Mouse (Mus musculus): Measurements from ENCODE around the gene Sae1. TPM values are rescaled to one million over a fixed set of nuclear protein-coding genes. Genes with fewer than 3 reads are reported as not detected.

The Sae1 gene
- polyA plus RNA-seq, 2 experiments: 55.6 to 89.3 TPM

DNA sequence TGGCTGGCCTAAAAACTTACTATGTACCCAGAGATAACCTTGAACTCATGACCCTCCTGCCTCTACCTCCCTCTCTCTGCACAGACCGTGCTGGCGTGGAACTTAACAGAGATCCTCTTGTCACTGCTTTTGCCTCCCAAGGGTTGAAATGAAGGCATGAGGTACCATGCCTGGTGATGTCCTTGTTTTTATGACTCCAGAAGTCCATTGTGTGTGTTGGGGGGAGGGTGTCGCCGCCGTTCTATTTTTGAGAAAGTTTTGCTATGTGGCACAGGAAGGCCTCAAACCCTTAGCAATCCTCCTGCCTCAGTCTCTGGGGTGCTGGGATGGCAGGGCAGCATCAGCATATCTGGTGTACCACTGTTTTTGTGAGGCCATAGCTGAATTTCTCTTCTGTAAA lies 88.7 kb downstream of the Sae1 start:
- Histone ChIP-seq H3K4me1 (replicated peaks; ENCODE audit: control insufficient read depth in 2 of 2, insufficient read depth in 2 of 2, low read length in 1 of 2) (peaks cover 15 to 25% of the 10 kb centered on the region in 2 experiments), H3K9me3 (ENCODE audit: control insufficient read depth, low read length) (no peaks in the 10 kb centered on the region), H3K36me3 (replicated peaks; ENCODE audit: control insufficient read depth, insufficient read depth, low read depth) (no peaks in the 10 kb centered on the region), H3K4me3 (ENCODE audit: insufficient read depth in 1 of 2, low read depth in 2 of 2, low read length in 2 of 2) (no peak overlapping the region), H3K27me3 (ENCODE audit: control insufficient read depth, insufficient read depth, low read length) (peaks cover 18% of the 10 kb centered on the region), H3K4me2 (ENCODE audit: low read depth) (no peak overlapping the region), H3K27ac (no peak overlapping the region), H3K9ac (replicated peaks) (no peak overlapping the region)
- TF ChIP-seq CTCF (IDR thresholded peaks at IDR 0.05; ENCODE audit: low read depth): no peak
- DNase-seq (ENCODE audit: low read depth in 3 of 3, low spot score in 3 of 3) (no peak), ATAC-seq (ENCODE audit: insufficient read depth) (no peak)
- WGBS (ENCODE audit: insufficient replicate concordance): 75% methylated on average over 5 of the region's 5 CpGs

DNA sequence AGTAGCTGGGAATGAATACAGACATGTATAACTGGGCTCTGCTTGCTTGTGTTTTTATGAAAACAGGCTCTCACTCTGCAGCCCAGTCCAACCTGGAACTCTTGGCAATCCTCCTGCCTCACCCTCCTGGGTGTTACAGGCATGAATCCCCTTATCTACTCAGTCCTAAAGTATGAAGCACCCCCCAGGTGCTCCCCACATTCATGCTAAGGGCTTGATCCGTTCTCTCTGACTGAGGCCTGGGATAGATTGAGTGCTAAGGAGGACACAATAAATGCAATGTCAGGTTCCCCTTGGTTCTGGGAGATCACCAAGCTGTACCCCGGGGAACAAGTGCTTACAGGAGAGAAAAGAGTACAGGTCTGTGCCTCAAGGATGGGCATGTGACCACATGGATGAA lies 90.0 kb downstream of the Sae1 start:
- no peaks in the 10 kb centered on the region for H3K36me3 ChIP-seq (replicated peaks; ENCODE audit: control insufficient read depth, insufficient read depth, low read depth)
- H3K9ac ChIP-seq (replicated peaks): no peak overlapping the region
- H3K27me3 ChIP-seq (ENCODE audit: control insufficient read depth, insufficient read depth, low read length): peaks cover 18% of the 10 kb centered on the region
- no peak overlapping the region for H3K4me2 ChIP-seq (ENCODE audit: low read depth)
- DNase-seq (ENCODE audit: low read depth in 3 of 3, low spot score in 3 of 3) (no peak), ATAC-seq (ENCODE audit: insufficient read depth) (no peak)
- no peaks in the 10 kb centered on the region for H3K9me3 ChIP-seq (ENCODE audit: control insufficient read depth, low read length)
- peaks cover 15 to 25% of the 10 kb centered on the region in 2 experiments for H3K4me1 ChIP-seq (replicated peaks; ENCODE audit: control insufficient read depth in 2 of 2, insufficient read depth in 2 of 2, low read length in 1 of 2)
- 60% methylated on average over 2 of the region's 2 CpGs for WGBS (ENCODE audit: insufficient replicate concordance)
- no peak overlapping the region for H3K4me3 ChIP-seq (ENCODE audit: insufficient read depth in 1 of 2, low read depth in 2 of 2, low read length in 2 of 2)
- TF ChIP-seq EP300 (IDR thresholded peaks at IDR 0.05; ENCODE audit: low read depth) (no peak), CTCF (IDR thresholded peaks at IDR 0.05; ENCODE audit: low read depth) (no peak)
- H3K27ac ChIP-seq: no peak overlapping the region

DNA sequence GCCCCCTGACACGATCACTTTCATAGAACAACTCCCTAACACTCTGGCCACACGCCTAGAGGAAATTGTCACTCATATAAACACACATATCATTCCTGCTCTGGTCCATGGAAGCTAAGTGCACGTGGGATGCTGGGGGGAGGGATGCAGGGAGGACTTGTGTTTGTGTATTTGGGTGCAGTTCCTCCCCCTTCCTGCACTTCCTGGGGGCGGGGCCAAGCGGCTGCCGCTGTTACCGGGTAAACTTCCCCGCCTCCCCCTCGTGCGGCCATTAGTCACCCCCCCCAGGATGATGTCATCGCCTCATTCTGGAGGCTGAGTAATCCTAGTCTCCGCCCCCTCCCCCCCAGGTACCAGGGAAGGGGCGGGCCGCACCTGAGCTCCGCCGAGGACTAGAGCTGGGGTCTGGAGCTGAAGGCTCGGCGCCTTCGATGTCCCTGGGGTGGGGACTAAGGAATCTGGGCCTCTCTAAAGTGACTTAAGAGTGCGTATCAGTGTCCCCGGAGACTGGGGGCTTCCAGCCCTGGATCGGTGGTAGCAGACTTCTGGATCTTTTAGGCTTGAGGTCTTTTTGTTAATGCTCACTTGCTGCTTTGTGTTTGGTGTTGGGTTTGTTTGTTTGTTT lies 90.7 kb downstream of the Sae1 start:
- peaks cover 15 to 25% of the 10 kb centered on the region in 2 experiments for H3K4me1 ChIP-seq (replicated peaks; ENCODE audit: control insufficient read depth in 2 of 2, insufficient read depth in 2 of 2, low read length in 1 of 2)
- peak overlapping the region; percentile 52 to 65 for H3K4me3 ChIP-seq (ENCODE audit: insufficient read depth in 1 of 2, low read depth in 2 of 2, low read length in 2 of 2)
- TF ChIP-seq CTCF (IDR thresholded peaks at IDR 0.05; ENCODE audit: low read depth) (peak; percentile 70), EP300 (IDR thresholded peaks at IDR 0.05; ENCODE audit: low read depth) (no peak)
- H3K27ac ChIP-seq: peak overlapping the region; percentile 92
- H3K9me3 ChIP-seq (ENCODE audit: control insufficient read depth, low read length): no peaks in the 10 kb centered on the region
- ATAC-seq (ENCODE audit: insufficient read depth) (peak; percentile 20; the same call in 1 of the 2 replicates), DNase-seq (ENCODE audit: low read depth in 3 of 3, low spot score in 3 of 3) (peak; percentile 77 to 86 (median 79))
- H3K27me3 ChIP-seq (ENCODE audit: control insufficient read depth, insufficient read depth, low read length): peaks cover 18% of the 10 kb centered on the region
- peak overlapping the region; percentile 79 for H3K4me2 ChIP-seq (ENCODE audit: low read depth)
- no peaks in the 10 kb centered on the region for H3K36me3 ChIP-seq (replicated peaks; ENCODE audit: control insufficient read depth, insufficient read depth, low read depth)
- WGBS (ENCODE audit: insufficient replicate concordance): 3% methylated on average over 22 of the region's 22 CpGs
- H3K9ac ChIP-seq (replicated peaks): peak overlapping the region; percentile 70

- peak overlapping the region; percentile 70 for H3K9ac ChIP-seq (replicated peaks)
- H3K9me3 ChIP-seq (ENCODE audit: control insufficient read depth, low read length): no peaks in the 10 kb centered on the region
- peak overlapping the region; percentile 79 for H3K4me2 ChIP-seq (ENCODE audit: low read depth)
- H3K4me3 ChIP-seq (ENCODE audit: insufficient read depth in 1 of 2, low read depth in 2 of 2, low read length in 2 of 2): no peak overlapping the region; a peak in 1 of 4 replicates
- DNase-seq (ENCODE audit: low read depth in 3 of 3, low spot score in 3 of 3): peak in 1 of 3 experiments; percentile 71
- H3K27me3 ChIP-seq (ENCODE audit: control insufficient read depth, insufficient read depth, low read length): peaks cover 18% of the 10 kb centered on the region
- H3K27ac ChIP-seq: peak overlapping the region; percentile 92
- H3K4me1 ChIP-seq (replicated peaks; ENCODE audit: control insufficient read depth in 2 of 2, insufficient read depth in 2 of 2, low read length in 1 of 2): peaks cover 15 to 25% of the 10 kb centered on the region in 2 experiments
- 7% methylated on average over 2 of the region's 2 CpGs for WGBS (ENCODE audit: insufficient replicate concordance)
- TF ChIP-seq CTCF (IDR thresholded peaks at IDR 0.05; ENCODE audit: low read depth) (no peak), EP300 (IDR thresholded peaks at IDR 0.05; ENCODE audit: low read depth) (peak; percentile 69; the same call in 1 of the 2 replicates)
- peak; percentile 51 for ATAC-seq (ENCODE audit: insufficient read depth)
- H3K36me3 ChIP-seq (replicated peaks; ENCODE audit: control insufficient read depth, insufficient read depth, low read depth): no peaks in the 10 kb centered on the region
Observed at GRCm38 (mm10) chr7:16296146-16296545, 91.5 kb downstream of the Sae1 start.

DNA sequence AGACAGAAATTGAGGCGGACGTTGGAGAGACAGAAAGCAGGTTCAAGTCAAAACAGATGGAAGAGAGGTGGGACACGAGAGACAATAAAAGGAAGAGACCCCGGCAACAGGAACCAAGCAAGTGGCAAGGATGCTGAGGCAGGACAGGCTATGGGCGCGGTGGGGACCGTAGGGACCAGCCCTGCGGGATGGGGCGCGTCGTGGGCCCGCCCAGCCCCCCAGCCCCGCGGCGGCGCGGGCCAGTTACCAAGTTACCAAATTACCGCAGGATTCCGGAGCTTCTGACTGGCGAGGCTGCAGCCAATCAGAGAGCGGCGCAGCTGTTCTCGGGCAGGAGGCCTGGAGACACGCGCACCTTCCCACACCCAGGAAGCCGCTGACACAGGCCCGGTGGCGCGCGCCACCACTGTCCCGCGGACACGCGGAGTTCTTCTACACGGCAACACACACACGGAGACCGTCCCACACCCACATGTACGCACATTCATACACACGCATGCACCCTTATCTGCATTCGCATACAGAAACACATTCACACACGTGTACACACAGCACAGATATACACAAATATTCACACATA lies 92.2 kb downstream of the Sae1 start:
- H3K4me1 ChIP-seq (replicated peaks; ENCODE audit: control insufficient read depth in 2 of 2, insufficient read depth in 2 of 2, low read length in 1 of 2): peaks cover 15 to 25% of the 10 kb centered on the region in 2 experiments
- H3K36me3 ChIP-seq (replicated peaks; ENCODE audit: control insufficient read depth, insufficient read depth, low read depth): no peaks in the 10 kb centered on the region
- peak overlapping the region; percentile 79 for H3K4me2 ChIP-seq (ENCODE audit: low read depth)
- H3K27ac ChIP-seq: peak overlapping the region; percentile 92
- peak; percentile 76 for ATAC-seq (ENCODE audit: insufficient read depth)
- peak overlapping the region; percentile 70 for H3K9ac ChIP-seq (replicated peaks)
- TF ChIP-seq EP300 (IDR thresholded peaks at IDR 0.05; ENCODE audit: low read depth): no peak
- TF ChIP-seq CTCF (IDR thresholded peaks at IDR 0.05; ENCODE audit: low read depth): no peak
- peak in 2 of 3 experiments; percentile 75 to 84 for DNase-seq (ENCODE audit: low read depth in 3 of 3, low spot score in 3 of 3)
- no peaks in the 10 kb centered on the region for H3K9me3 ChIP-seq (ENCODE audit: control insufficient read depth, low read length)
- H3K4me3 ChIP-seq (ENCODE audit: insufficient read depth in 1 of 2, low read depth in 2 of 2, low read length in 2 of 2): peak overlapping the region; percentile 54 to 57
- WGBS (ENCODE audit: insufficient replicate concordance): under 1% methylated on average over 41 of the region's 41 CpGs
- peaks cover 18% of the 10 kb centered on the region for H3K27me3 ChIP-seq (ENCODE audit: control insufficient read depth, insufficient read depth, low read length)
